Mouse (Mus musculus) leukemia stem cell, adult 10-12 weeks (primary cell): ENCODE data around the gene Olfr47. TPM values are rescaled to one million over a fixed set of nuclear protein-coding genes. Genes with fewer than 3 reads are reported as not detected.

Source experiments
- polyA plus RNA-seq: library from polyadenylated mRNA; stranded (reverse); fragments of >175 nt; gene quantifications from 2 replicates; pipeline ENCODE4 v1.2.3, GENCODE M21; 2012; ENCODE audit warnings: low replicate concordance

The Olfr47 gene
- polyA plus RNA-seq, result not detected in 2 replicates

DNA sequence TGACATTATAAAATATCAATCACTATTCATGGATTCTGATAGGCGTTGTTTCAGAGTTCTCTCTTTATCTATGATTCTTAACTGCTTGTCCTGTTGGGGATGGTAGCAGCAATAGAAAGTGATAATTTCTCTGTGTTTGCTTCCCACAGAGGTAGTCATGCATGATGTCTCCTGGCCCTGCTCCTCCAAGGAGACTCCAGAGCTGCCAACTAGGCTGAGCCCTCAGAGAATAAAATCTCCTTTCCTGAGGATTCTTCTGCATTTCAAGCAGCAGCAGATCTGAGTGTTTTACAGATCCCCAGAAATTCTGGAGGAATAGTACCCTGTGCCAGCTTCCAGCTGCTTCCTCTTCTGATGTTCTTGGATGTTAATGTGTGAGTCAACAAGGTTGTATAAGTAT, at the start of gene Olfr47:
Olfr47 (plus strand) TSS at position 275 of the 400 bp plus-strand sequence.

DNA sequence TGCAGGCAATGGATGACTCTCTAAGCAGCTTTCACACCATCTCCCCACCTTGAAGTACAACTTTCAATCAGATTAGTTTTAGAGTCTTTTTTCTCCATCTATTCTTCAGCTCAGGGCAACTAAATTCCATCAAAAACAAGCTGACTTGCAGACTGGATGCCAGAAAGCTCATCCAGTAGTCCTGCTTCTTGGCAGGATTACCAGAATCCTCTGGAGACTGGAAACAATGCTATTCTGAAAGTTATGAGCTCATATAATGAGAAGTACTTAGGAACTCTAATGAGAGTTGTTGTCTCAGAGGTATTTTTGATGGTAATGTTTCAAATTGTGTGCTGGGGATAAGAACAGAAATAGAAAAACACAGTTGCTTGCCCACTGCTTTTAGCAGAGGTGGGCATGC, 34.5 kb upstream of the Olfr47 start, which contains the start of gene Olfr435:
Olfr435 (plus strand) TSS at position 366 of the 400 bp plus-strand sequence.

DNA sequence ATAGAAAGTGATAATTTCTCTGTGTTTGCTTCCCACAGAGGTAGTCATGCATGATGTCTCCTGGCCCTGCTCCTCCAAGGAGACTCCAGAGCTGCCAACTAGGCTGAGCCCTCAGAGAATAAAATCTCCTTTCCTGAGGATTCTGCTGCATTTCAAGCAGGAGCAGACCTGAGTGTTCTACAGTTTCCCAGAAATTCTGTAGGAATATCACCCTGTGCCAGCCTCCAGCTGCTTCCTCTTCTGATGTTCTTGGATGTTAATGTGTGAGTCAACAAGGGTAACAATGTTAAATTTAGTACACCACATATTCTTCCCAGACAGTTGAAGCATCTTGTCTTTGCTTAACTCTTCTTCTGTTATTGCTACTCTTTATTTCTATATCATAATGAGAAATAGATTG, 18.5 kb upstream of the Olfr47 start, which contains the start of gene Olfr434:
Olfr434 (plus strand) TSS at position 149 of the 400 bp plus-strand sequence.

DNA sequence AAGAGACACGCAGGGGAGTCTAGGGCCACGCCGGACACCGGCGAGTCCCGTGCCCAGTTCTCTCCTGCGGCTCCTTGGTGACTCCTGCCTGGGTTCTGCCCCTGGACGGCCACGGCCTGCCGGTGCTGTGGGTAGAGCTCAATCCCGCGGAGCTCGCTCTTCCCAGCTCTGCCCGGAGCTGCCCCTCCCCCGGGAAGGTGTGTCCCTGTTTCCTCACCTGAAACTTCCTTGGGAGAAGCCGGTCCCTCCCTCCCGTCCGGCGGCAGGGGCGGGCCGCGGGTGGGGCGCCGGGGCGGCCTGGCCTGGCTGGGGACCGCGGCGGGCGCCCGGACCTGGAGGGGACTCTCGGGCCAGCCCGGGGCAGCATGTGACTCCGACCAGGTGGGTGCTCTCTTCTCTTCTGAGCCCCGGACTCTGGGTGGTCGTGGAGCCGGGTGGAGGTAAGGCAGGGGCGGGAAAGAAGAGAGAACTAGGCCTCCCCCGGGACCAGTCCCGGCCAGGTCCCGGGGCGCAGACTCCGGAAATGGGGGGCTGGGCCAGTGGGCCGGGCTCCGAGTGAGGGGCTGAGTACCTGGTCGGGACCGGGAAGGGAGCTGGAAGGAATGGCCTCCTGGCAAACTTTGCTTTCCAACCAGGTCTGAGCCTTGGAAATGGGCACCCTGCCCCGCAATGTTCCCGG, 34.2 kb downstream of the Olfr47 start, which contains the start of gene Arhgef5:
Arhgef5 (plus strand) TSS at position 220 of the 679 bp plus-strand sequence.

Other genes starting within 250 kb of the Olfr47 start
- gene Olfr441, start 125.2 kb upstream of the Olfr47 start, polyA plus RNA-seq, result not detected in 2 replicates
- not detected in 2 replicates for gene Olfr237-ps1, start 85.0 kb upstream of the Olfr47 start, polyA plus RNA-seq
- gene Olfr437, start 68.2 kb upstream of the Olfr47 start, polyA plus RNA-seq, result not detected in 2 replicates
- not detected in 2 replicates for gene Olfr13, start 59.4 kb upstream of the Olfr47 start, polyA plus RNA-seq
- gene Olfr435, start 34.4 kb upstream of the Olfr47 start, polyA plus RNA-seq, result not detected in 2 replicates
- not detected in 2 replicates for gene Olfr434, start 18.5 kb upstream of the Olfr47 start, polyA plus RNA-seq
- 0.06 and 0.56 TPM in 2 replicates for gene Arhgef5, start 34.1 kb downstream of the Olfr47 start, polyA plus RNA-seq
- gene Nobox, start 78.0 kb downstream of the Olfr47 start, polyA plus RNA-seq, result 0.17 TPM in 1 of 2 replicates, not detected in the other